Comparison of ENCODE assay signal across 11 mouse cellular contexts in genomic region chr2:26488535-26489135, GRCm38 (mm10). TPM values are rescaled to one million over a fixed set of nuclear protein-coding genes. Genes with fewer than 3 reads are reported as not detected.
DNase-seq lines count a peak whose midpoint lies in the region.
"Had no signal": no experiment of that assay in that cellular context is flagged by ENCODE, and none has a peak within 500 bp of the region (broad histone marks: within the 10 kb centered on the region; RNA-seq: fewer than 3 reads in every experiment).

No protein-coding gene starts in this region.

- peaks cover 100% of the 10 kb centered on the region for H3K4me1 ChIP-seq in midbrain, embryonic 10.5 days

- peak overlapping the region; percentile 96 for H3K27ac ChIP-seq in midbrain, embryonic 10.5 days (replicated peaks)
- H3K27ac ChIP-seq: liver, embryonic 15.5 days had no signal

- H3K27me3 ChIP-seq in midbrain, embryonic 10.5 days (ENCODE audit: low read depth, poor library complexity, severe bottlenecking) = no peaks in the 10 kb centered on the region
- H3K27me3 ChIP-seq: liver, embryonic 15.5 days had no signal

- intact Hi-C loops in gastrocnemius, postnatal 14 days (cut with DNase I; ENCODE audit: low total_unique reads) = no loop called here

- no peaks in the 10 kb centered on the region for H3K9me3 ChIP-seq in midbrain, embryonic 10.5 days (replicated peaks)
- H3K9me3 ChIP-seq: liver, embryonic 15.5 days had no signal

- DNase-seq in gastrocnemius, postnatal 14 days = peak; percentile 43
- DNase-seq in gastrocnemius, adult 18-20 months (ENCODE audit: low spot score) = no peak
- DNase-seq in thymus, postnatal 4 days = peak; percentile 51
- no peak for DNase-seq in thymus, postnatal 0 days (ENCODE audit: low spot score)
- DNase-seq in midbrain, embryonic 10.5 days (ENCODE audit: low spot score) = peak; percentile 56
- DNase-seq in ovary, postnatal 10 days (ENCODE audit: low spot score) = no peak
- no peak for DNase-seq in right cerebral cortex, adult 18-20 months
- no peak for DNase-seq in spleen, postnatal 10 days (ENCODE audit: low spot score in 2 of 2)
- DNase-seq: adrenal gland, adult 8-10 months; spleen, adult 18-20 months had no signal

- H3K36me3 ChIP-seq in midbrain, embryonic 10.5 days = peaks cover 47% of the 10 kb centered on the region

- peak overlapping the region; percentile 45 for H3K4me3 ChIP-seq in midbrain, embryonic 10.5 days
- H3K4me3 ChIP-seq: liver, embryonic 15.5 days had no signal

- WGBS in midbrain, embryonic 10.5 days = 55% methylated on average over 9 of the region's 9 CpGs

RNA-seq across cellular contexts. Expression of gene Notch1, which starts 27.8 kb away (rescaled TPM):
- total RNA-seq in gastrocnemius, postnatal 14 days (2021) = 10 to 100 TPM; 17.1 to 18.9 TPM
- 10 to 100 TPM in 1 of 2 experiments, 1 to 10 TPM in 1; 6.1 to 10.0 TPM for total RNA-seq in gastrocnemius, adult 18-20 months (2021)
- polyA plus RNA-seq in thymus, postnatal 0 days (2015; fragmentation: Nextera tagmentation; extraction: Ambion mirVana) = 44.3 and 54.9 TPM in 2 replicates
- polyA plus RNA-seq in midbrain, embryonic 10.5 days (2016; fragmentation: Nextera tagmentation; extraction: Ambion mirVana) = 30.1 and 38.3 TPM in 2 replicates

RNA-seq across cellular contexts. Expression of gene Sec16a, which starts 43.6 kb away (rescaled TPM):
- total RNA-seq in gastrocnemius, postnatal 14 days (2021) = 10 to 100 TPM; 20.9 to 24.1 TPM
- total RNA-seq in gastrocnemius, adult 18-20 months (2021) = 10 to 100 TPM; 23.5 to 24.8 TPM
- 12.4 and 12.9 TPM in 2 replicates for polyA plus RNA-seq in thymus, postnatal 0 days (2015; fragmentation: Nextera tagmentation; extraction: Ambion mirVana)
- 21.4 and 28.7 TPM in 2 replicates for polyA plus RNA-seq in midbrain, embryonic 10.5 days (2016; fragmentation: Nextera tagmentation; extraction: Ambion mirVana)

Comparison
In these comparisons a context has a peak if more than half of its experiments do, and no peak if none do; other contexts are left out.
1. DNase-seq: peak in gastrocnemius, postnatal 14 days (single experiment), thymus, postnatal 4 days (single experiment) and midbrain, embryonic 10.5 days (single experiment); none in gastrocnemius, adult 18-20 months (single experiment), thymus, postnatal 0 days (single experiment), ovary, postnatal 10 days (single experiment), right cerebral cortex, adult 18-20 months (single experiment) and spleen, postnatal 10 days (0 of 2).